In the genomic region with DNA sequence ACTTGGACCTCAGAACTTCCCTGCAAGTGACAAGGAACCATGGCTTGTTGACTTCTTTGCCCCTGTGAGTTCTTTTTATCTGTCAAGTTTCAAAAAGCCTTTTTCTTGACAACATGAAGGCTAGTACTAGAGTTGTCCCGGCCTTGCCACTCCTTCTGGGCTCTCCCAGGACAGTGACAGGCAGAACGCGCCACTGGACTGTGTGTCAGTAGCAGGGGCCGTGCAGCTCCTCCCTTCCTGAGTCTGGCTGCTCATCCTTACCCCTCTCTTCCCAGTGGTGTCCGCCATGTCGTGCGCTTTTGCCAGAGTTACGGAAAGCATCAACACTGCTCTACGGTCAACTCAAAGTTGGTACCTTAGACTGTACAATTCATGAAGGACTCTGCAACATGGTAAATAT, we compare ENCODE assay signal across 27 mouse cellular contexts. TPM values are rescaled to one million over a fixed set of nuclear protein-coding genes. Genes with fewer than 3 reads are reported as not detected.
DNase-seq lines count a peak whose midpoint lies in the region; ATAC-seq and TF ChIP-seq lines count a peak whose summit lies in the region.
"Had no signal": no experiment of that assay in that cellular context is flagged by ENCODE, and none has a peak within 500 bp of the region (broad histone marks: within the 10 kb centered on the region; RNA-seq: fewer than 3 reads in every experiment).

No protein-coding gene starts in this region.

- no peaks in the 10 kb centered on the region for H3K4me1 ChIP-seq in midbrain, embryonic 11.5 days (ENCODE audit: control insufficient read depth, insufficient read depth, low read length)
- H3K4me1 ChIP-seq in midbrain, postnatal 0 days (ENCODE audit: insufficient read depth, low read length): no peaks in the 10 kb centered on the region

- intact Hi-C loops in heart, postnatal 25 days (cut with DNase I): no loop called here

- H3K4me2 ChIP-seq in midbrain, embryonic 11.5 days: no peak overlapping the region
- no peak overlapping the region for H3K4me2 ChIP-seq in midbrain, postnatal 0 days (ENCODE audit: low read depth, low read length, poor library complexity, severe bottlenecking)

- H3K27me3 ChIP-seq in midbrain, embryonic 11.5 days (ENCODE audit: control insufficient read depth, insufficient read depth, low read length): no peaks in the 10 kb centered on the region
- H3K27me3 ChIP-seq in midbrain, postnatal 0 days (ENCODE audit: insufficient read depth, low read length): no peaks in the 10 kb centered on the region
- H3K27me3 ChIP-seq: CH12.LX, Patski had no signal

- peaks cover 9% of the 10 kb centered on the region for H3K36me3 ChIP-seq in midbrain, embryonic 11.5 days (ENCODE audit: control insufficient read depth, insufficient read depth, low read length)
- peaks cover 53% of the 10 kb centered on the region for H3K36me3 ChIP-seq in midbrain, postnatal 0 days (ENCODE audit: insufficient read depth, low read length)

- H3K4me3 ChIP-seq in midbrain, embryonic 11.5 days (ENCODE audit: low read depth, low read length): no peak overlapping the region
- no peak overlapping the region for H3K4me3 ChIP-seq in midbrain, postnatal 0 days (ENCODE audit: low read depth, low read length)

- H3K27ac ChIP-seq in midbrain, embryonic 11.5 days (ENCODE audit: low read depth, low read length): no peak overlapping the region
- no peak overlapping the region for H3K27ac ChIP-seq in midbrain, postnatal 0 days (ENCODE audit: low read depth, low read length)

- DNase-seq in heart, adult 11 months: peak; percentile 66
- DNase-seq in heart, postnatal 25 days (ENCODE audit: low spot score): no peak
- peak; percentile 53 for DNase-seq in midbrain, embryonic 11.5 days (ENCODE audit: low spot score, missing footprints)
- DNase-seq in midbrain, postnatal 0 days (ENCODE audit: low spot score): no peak
- no peak for DNase-seq in thymus, postnatal 25 days
- DNase-seq: adrenal gland, adult 2 months; adrenal gland, adult 8-10 months; adrenal gland, postnatal 10 days; adrenal gland, postnatal 14 days; adrenal gland, postnatal 25 days; adrenal gland, postnatal 36 days; B cell, adult 2 months; cerebellum, adult 11 months; cerebellum, adult 11-12 months; cerebellum, adult 18-20 months had no signal

- H3K9ac ChIP-seq in midbrain, embryonic 11.5 days (ENCODE audit: low read length): no peak overlapping the region
- H3K9ac ChIP-seq in midbrain, postnatal 0 days (replicated peaks; ENCODE audit: low read length, poor library complexity, severe bottlenecking): no peak overlapping the region

- no peak for ATAC-seq in midbrain, embryonic 11.5 days (ENCODE audit: low FRiP score)
- ATAC-seq in midbrain, postnatal 0 days (ENCODE audit: low FRiP score): no peak
- 0 out of 2 replicates have a peak, but pooled peaks have one; percentile 53 for ATAC-seq in erythroid progenitor cell, adult 5-6 weeks (replicated peaks; ENCODE audit: low FRiP score, poor library complexity, severe bottlenecking)
- ATAC-seq: activated CD4-positive, CD25-positive, alpha-beta regulatory T cell, adult 4 months; CD4-positive, CD25-positive, alpha-beta regulatory T cell, adult 4 months; Patski had no signal

- no peak for TF ChIP-seq CTCF in midbrain, postnatal 0 days (IDR thresholded peaks at IDR 0.05)

- WGBS in midbrain, embryonic 11.5 days: 93% methylated on average over 9 of the region's 9 CpGs
- 96% methylated on average over 9 of the region's 9 CpGs for WGBS in midbrain, postnatal 0 days

- H3K9me3 ChIP-seq in midbrain, embryonic 11.5 days (ENCODE audit: control insufficient read depth, low read length): no peaks in the 10 kb centered on the region
- H3K9me3 ChIP-seq in midbrain, postnatal 0 days (ENCODE audit: low read length): no peaks in the 10 kb centered on the region
- H3K9me3 ChIP-seq: G1E had no signal

RNA-seq across cellular contexts. Expression of a gene that starts 25.3 kb away (rescaled TPM):
- total RNA-seq in heart, postnatal 25 days (2021): 10 to 100 TPM; 31.9 to 34.1 TPM
- 98.1 and 111 TPM in 2 replicates for polyA plus RNA-seq in midbrain, embryonic 11.5 days (2014; fragmentation: Nextera tagmentation; extraction: Ambion mirVana)
- 65.8 and 82.3 TPM in 2 replicates for total RNA-seq in midbrain, postnatal 0 days (2014; rRNA removed)
- polyA plus RNA-seq in midbrain, postnatal 0 days (2015; fragmentation: Nextera tagmentation; extraction: Ambion mirVana): 59.4 and 65.8 TPM in 2 replicates
- total RNA-seq in erythroid progenitor cell, adult 5-6 weeks (2015; ENCODE audit: low replicate concordance): 64.9 and 93.9 TPM in 2 replicates
- total RNA-seq in erythroid progenitor cell, adult 5-6 weeks (2017; ENCODE audit: low replicate concordance): 117 and 134 TPM in 2 replicates

RNA-seq across cellular contexts. Expression of a gene that starts 48.3 kb away (rescaled TPM):
- total RNA-seq in heart, postnatal 25 days (2021): not detected
- not detected in 2 replicates for polyA plus RNA-seq in midbrain, embryonic 11.5 days (2014; fragmentation: Nextera tagmentation; extraction: Ambion mirVana)
- total RNA-seq in midbrain, postnatal 0 days (2014; rRNA removed): not detected in 2 replicates
- not detected in 2 replicates for polyA plus RNA-seq in midbrain, postnatal 0 days (2015; fragmentation: Nextera tagmentation; extraction: Ambion mirVana)
- not detected in 2 replicates for total RNA-seq in erythroid progenitor cell, adult 5-6 weeks (2015; ENCODE audit: low replicate concordance)
- not detected in 2 replicates for total RNA-seq in erythroid progenitor cell, adult 5-6 weeks (2017; ENCODE audit: low replicate concordance)
- total RNA-seq: adrenal gland, adult 18-20 months; adrenal gland, adult 2 months; adrenal gland, adult 8-10 months; adrenal gland, postnatal 10 days; adrenal gland, postnatal 14 days; adrenal gland, postnatal 25 days; adrenal gland, postnatal 36 days; adrenal gland, postnatal 4 days; CH12.LX; ES-E14; G1E; MEL had no signal
- polyA plus RNA-seq: activated CD4-positive, CD25-positive, alpha-beta regulatory T cell, adult 4 months; adrenal gland, adult 2 months; brain, embryonic 14.5 days; C2C12; CD4-positive, CD25-positive, alpha-beta regulatory T cell, adult 4 months; G1E had no signal

Comparison
In these comparisons a context has a peak if more than half of its experiments do, and no peak if none do; other contexts are left out.
1. DNase-seq: peak in heart, adult 11 months (single experiment) and midbrain, embryonic 11.5 days (single experiment); none in heart, postnatal 25 days (single experiment), midbrain, postnatal 0 days (single experiment) and thymus, postnatal 25 days (single experiment).